Mouse (Mus musculus): Measurements from ENCODE around the gene Catip.

GRCm38 (mm10) chr1:74340361-74340764 is 21.5 kb upstream of the Catip start:
- no peak for TF ChIP-seq CTCF (IDR thresholded peaks at IDR 0.05; ENCODE audit: low read depth, low read length)
- TF ChIP-seq GATA1 (IDR thresholded peaks at IDR 0.05; ENCODE audit: borderline replicate concordance, low read length) = no peak

Data from G1E (cell line).